Mouse (Mus musculus): ENCODE measurements around the gene Slc8a2.
A peak's percentile ranks its signal among the peaks of the same experiment; 100 is the strongest.

Gene Slc8a2

GRCm38 (mm10) chr7:16120262-16120600, 9.4 kb upstream of the Slc8a2 start:
- DNase-seq (ENCODE audit: low read depth in 1 of 2, low spot score in 2 of 2): no peak

- no peak for DNase-seq (ENCODE audit: low read depth in 1 of 2, low spot score in 2 of 2)
Observed at GRCm38 (mm10) chr7:16125829-16126228, 3.8 kb upstream of the Slc8a2 start.

DNA sequence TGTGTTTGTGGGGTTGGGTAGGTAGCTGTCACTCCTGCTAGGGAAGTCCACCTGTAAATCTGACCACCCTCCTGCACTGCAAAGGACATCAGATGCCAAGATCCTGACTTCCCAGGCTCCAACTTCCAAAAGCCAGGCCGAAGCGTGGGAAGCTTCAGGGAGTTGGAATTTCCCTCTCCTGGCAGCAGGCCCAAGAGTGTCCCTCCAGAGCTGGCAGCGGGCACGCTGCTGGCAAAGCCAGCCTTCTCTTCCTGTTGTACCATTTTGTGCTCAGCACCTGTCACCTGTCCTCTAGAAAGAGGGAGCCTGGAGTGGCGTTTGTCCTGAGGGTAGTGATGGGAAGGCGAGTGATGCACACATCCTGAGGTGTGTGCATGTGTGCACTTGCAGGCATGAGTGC, 1.3 kb upstream of the Slc8a2 start:
- DNase-seq (ENCODE audit: low read depth in 1 of 2, low spot score in 2 of 2): no peak

DNA sequence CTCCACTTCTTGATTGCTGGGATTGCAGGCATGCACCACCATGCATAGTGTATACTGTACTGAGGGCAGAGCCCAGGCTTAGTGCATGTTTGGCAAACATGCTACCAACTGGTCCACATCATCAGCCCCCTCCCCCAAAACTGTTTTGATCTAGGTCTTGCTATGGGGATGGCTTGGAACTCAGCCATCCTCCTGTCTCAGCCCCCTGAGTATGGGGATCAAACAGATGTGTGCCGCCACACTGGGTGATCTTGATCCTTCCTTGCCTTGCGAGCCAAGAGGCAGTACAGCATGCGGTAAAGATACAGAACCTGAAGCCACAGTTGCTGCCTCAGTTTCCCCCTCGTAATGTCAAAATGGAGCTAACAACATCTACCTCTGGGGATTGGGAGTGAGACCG, 727 bp upstream of the Slc8a2 start:
- no peak for DNase-seq (ENCODE audit: low read depth in 1 of 2, low spot score in 2 of 2)

- no peak for DNase-seq (ENCODE audit: low read depth in 1 of 2, low spot score in 2 of 2)
Observed at GRCm38 (mm10) chr7:16129846-16130691, 443 bp downstream of the Slc8a2 start.

DNA sequence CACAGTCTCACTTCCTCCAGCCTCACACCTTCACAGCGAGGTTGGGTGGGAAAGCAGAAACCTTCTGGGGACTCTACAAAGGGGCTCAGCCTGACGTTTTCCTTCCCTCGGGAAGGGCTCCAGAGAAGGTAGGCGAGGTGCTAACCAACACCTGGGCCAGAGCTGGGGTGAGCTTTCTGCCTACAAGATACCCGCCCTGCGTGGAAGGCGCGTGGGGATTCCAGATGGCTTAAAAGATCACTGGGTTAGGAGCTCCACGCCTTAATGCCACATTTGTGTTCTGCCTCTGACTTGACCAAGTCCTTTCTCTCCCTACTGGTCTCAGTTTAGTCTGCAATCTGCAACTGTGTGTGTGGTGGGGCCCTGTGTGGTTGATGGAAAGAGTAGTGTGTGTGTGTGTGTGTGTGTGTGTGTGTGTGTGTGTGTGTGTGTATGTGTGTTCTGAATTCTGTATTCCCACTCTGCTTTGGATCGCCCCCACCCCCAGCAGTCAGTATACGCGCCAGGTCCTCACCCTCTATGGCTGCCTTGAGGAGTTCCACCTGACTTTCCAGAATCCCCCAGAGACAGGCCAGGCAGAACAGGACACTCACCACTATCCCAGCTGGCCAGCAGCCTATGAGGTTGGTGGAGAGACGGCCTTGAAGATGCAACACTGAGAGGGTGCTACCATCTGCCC, 1.5 kb downstream of the Slc8a2 start:
- DNase-seq (ENCODE audit: low read depth in 1 of 2, low spot score in 2 of 2): no peak

DNA sequence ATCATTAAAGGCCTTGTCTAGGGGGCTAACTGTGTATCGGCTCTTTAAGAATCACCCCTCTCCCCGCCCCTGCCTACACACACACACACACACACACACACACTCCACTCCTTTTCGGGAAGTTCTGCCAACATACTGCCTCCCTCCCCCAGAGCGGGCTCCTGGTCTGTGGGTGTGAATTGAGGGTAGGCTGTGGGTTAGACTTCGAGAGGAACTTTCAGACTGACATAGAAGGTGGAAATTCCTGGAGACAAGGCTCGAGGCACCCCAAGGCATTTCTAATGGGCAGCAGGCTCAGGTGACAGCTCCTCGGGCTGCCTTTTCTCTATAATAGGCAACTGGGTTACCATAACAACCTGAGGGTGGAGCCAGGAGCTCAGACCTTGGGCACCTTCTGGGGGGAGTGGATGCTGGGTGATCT, 2.5 kb downstream of the Slc8a2 start:
- no peak for DNase-seq (ENCODE audit: low read depth in 1 of 2, low spot score in 2 of 2)

GRCm38 (mm10) chr7:16132926-16133325, 3.3 kb downstream of the Slc8a2 start:
- no peak for DNase-seq (ENCODE audit: low read depth in 1 of 2, low spot score in 2 of 2)

- no peak for DNase-seq (ENCODE audit: low read depth in 1 of 2, low spot score in 2 of 2)
Observed at GRCm38 (mm10) chr7:16133691-16134090, 4.1 kb downstream of the Slc8a2 start.

- no peak for DNase-seq (ENCODE audit: low read depth in 1 of 2, low spot score in 2 of 2)
Observed at GRCm38 (mm10) chr7:16134951-16135392, 5.3 kb downstream of the Slc8a2 start.

- DNase-seq (ENCODE audit: low read depth in 1 of 2, low spot score in 2 of 2): no peak
Observed at GRCm38 (mm10) chr7:16146489-16147410, 17.1 kb downstream of the Slc8a2 start.

DNA sequence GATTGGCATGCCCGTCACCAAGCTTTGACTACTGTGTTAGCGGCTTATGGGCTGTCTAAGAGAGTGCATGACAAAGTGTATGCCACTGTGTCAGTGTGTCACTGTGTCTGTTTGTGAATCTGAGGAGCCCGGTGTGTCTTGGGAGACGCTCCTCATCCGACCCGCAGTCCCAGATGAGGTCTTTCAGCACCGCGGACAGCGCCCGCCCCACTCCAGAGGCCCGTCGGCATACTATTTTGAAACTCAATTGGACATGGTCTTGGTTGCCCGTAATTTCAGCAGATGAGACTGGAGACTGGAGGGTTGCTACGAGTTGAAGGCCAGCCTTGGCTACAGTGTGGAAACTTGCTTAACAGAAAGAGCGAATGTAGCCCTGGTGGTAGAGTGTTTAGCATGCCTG, 18.0 kb downstream of the Slc8a2 start:
- DNase-seq (ENCODE audit: low read depth in 1 of 2, low spot score in 2 of 2): peak in 1 of 2 experiments; percentile 21

DNA sequence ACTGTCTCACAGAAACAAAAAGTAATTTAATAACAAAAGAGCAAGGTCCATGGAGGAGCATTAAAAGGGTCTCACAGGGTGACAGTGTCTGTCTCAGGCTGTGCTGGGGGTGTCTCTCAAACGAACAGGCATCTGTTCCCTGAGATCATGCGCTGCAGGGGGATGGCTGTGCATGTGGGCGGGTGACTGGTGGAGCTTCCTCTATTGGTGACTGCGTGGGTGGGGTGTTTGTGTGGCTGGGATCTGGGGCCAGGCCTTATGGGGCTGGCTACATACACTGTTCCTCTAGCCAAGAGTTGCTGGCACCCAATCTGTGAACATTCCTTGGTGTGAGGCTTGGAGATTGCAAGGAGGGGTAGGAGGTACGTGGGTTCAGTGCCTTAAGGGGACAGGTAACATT, 19.6 kb downstream of the Slc8a2 start:
- DNase-seq (ENCODE audit: low read depth in 1 of 2, low spot score in 2 of 2): no peak

GRCm38 (mm10) chr7:16150191-16151145, 20.8 kb downstream of the Slc8a2 start:
- DNase-seq (ENCODE audit: low read depth in 1 of 2, low spot score in 2 of 2): no peak

DNA sequence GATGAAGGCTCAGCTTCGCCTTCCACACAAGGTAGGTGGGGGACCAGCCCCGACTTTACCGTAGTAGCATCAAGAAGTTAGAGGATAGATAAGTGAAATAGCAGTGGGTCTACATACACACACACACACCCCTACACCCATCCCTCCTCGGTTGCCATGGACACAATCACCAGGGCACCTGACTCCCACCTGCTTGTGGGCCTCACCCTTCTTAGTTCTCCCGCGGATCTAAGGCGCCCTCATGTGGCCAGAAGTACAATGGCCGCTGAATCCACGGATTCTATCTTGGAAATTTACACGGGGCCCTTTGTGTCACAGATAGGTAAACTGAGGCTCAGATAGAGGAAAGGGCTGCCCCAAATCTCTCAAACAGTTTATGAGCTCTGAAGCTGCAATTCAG, 23.9 kb downstream of the Slc8a2 start:
- DNase-seq (ENCODE audit: low read depth in 1 of 2, low spot score in 2 of 2): no peak

- DNase-seq (ENCODE audit: low read depth in 1 of 2, low spot score in 2 of 2): no peak
Observed at GRCm38 (mm10) chr7:16155132-16155872, 25.7 kb downstream of the Slc8a2 start.

- no peak for DNase-seq (ENCODE audit: low read depth in 1 of 2, low spot score in 2 of 2)
Observed at GRCm38 (mm10) chr7:16156105-16156714, 26.6 kb downstream of the Slc8a2 start.

DNA sequence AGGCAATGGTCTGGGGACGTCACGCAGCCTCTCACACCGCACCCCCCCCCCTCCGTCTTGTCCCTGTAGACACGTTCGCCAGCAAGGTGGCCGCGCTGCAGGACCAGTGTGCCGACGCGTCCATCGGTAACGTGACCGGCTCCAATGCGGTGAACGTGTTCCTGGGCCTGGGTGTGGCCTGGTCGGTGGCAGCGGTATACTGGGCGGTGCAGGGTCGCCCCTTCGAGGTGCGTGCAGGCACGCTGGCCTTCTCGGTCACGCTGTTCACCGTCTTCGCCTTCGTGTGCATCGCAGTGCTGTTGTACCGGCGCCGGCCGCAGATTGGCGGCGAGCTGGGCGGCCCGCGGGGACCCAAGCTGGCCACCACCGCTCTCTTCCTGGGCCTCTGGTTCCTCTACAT, 29.1 kb downstream of the Slc8a2 start:
- no peak for DNase-seq (ENCODE audit: low read depth in 1 of 2, low spot score in 2 of 2)

DNA sequence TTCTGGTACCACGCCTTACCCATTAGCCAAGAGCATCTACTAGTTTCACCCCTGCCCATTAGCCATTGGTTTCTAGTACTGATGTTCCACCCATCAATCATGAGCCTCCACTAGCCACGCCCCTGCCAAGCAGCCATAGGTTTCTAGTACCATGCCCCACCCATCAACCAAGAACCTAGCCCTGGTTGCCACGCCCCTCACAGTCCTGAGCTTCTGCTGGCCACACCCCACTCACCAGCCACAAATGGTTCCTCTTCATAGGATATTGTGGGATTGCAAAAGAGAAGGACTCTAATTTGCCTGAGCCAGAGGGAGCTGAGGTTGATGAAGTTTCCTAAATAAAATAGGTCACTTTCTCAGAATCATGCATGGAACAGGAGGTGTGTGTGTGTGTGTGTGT, 31.1 kb downstream of the Slc8a2 start:
- DNase-seq (ENCODE audit: low read depth in 1 of 2, low spot score in 2 of 2): peak in 1 of 2 experiments; percentile 56
